Mouse (Mus musculus) layer of hippocampus, postnatal 10 days (tissue): ENCODE measurements around the gene Vamp3. TPM values are rescaled to one million over a fixed set of nuclear protein-coding genes. Genes with fewer than 3 reads are reported as not detected.

Experiments
- DNase-seq, 2 experiments: peaks; one replicate each; pipeline ENCODE4 v3.0.0; 2021; ENCODE audit warnings: low spot score in 2 of 2
- long read RNA-seq: library from polyadenylated mRNA; stranded (forward); transcript quantifications from one replicate; pipeline ENCODE4 v2.0.0, GENCODE M21; 2023
- total RNA-seq, 2 experiments: library from RNA; stranded (reverse); gene quantifications; 2 replicates each; pipeline ENCODE4 v1.2.3; 2021

The Vamp3 gene
- 10 to 100 TPM; 33.0 to 35.5 TPM for total RNA-seq
- long read RNA-seq, transcript Vamp3-201 (5 exons, 2,120 nt) = major isoform, 33 of 38 reads
- long read RNA-seq, partial matches to known transcripts = 0 of 38 reads
- long read RNA-seq, other reads (novel, unspliced or antisense) = 5 of 38 reads

GRCm38 (mm10) chr4:151057347-151058321 is at the start of gene Vamp3:
Gene Vamp3 (minus strand): TSS chr4:151057963.
- DNase-seq = peak; percentile 99

GRCm38 (mm10) chr4:151106468-151106867 is 48.7 kb upstream of the Vamp3 start:
- no peak for DNase-seq

- no peak for DNase-seq
Measured at GRCm38 (mm10) chr4:151105886-151106285, 48.1 kb upstream of the Vamp3 start.

- DNase-seq = no peak
Measured at GRCm38 (mm10) chr4:151104147-151104546, 46.4 kb upstream of the Vamp3 start.

- no peak for DNase-seq
Measured at GRCm38 (mm10) chr4:151103646-151104045, 45.9 kb upstream of the Vamp3 start.

GRCm38 (mm10) chr4:151097104-151097438 is 39.3 kb upstream of the Vamp3 start:
- no peak for DNase-seq

GRCm38 (mm10) chr4:151096334-151097103 is 38.8 kb upstream of the Vamp3 start:
- peak in 1 of 2 experiments; percentile 11 for DNase-seq

- peak in 1 of 2 experiments; percentile 51 for DNase-seq
Measured at GRCm38 (mm10) chr4:151095207-151095606, 37.4 kb upstream of the Vamp3 start.

GRCm38 (mm10) chr4:151089270-151089669 is 31.5 kb upstream of the Vamp3 start, which contains the start of gene Gm13090:
Gene Gm13090 (plus strand): TSS chr4:151089570.
- DNase-seq = no peak

- DNase-seq = no peak
Measured at GRCm38 (mm10) chr4:151088819-151089218, 31.1 kb upstream of the Vamp3 start.

- no peak for DNase-seq
Measured at GRCm38 (mm10) chr4:151087358-151087757, 29.6 kb upstream of the Vamp3 start.

GRCm38 (mm10) chr4:151083027-151083426 is 25.3 kb upstream of the Vamp3 start:
- DNase-seq = no peak

GRCm38 (mm10) chr4:151081977-151082376 is 24.2 kb upstream of the Vamp3 start:
- DNase-seq = no peak

GRCm38 (mm10) chr4:151081355-151081754 is 23.6 kb upstream of the Vamp3 start:
- DNase-seq = no peak

- DNase-seq = no peak
Measured at GRCm38 (mm10) chr4:151074817-151075216, 17.1 kb upstream of the Vamp3 start.

GRCm38 (mm10) chr4:151073108-151073744 is 15.5 kb upstream of the Vamp3 start:
- DNase-seq = peak; percentile 85 to 87

- no peak for DNase-seq
Measured at GRCm38 (mm10) chr4:151070962-151071361, 13.2 kb upstream of the Vamp3 start.

- no peak for DNase-seq
Measured at GRCm38 (mm10) chr4:151068751-151069150, 11.0 kb upstream of the Vamp3 start.

GRCm38 (mm10) chr4:151059566-151059965 is 1.8 kb upstream of the Vamp3 start:
- DNase-seq = no peak

- no peak for DNase-seq
Measured at GRCm38 (mm10) chr4:151058634-151059033, 871 bp upstream of the Vamp3 start.

- DNase-seq = no peak
Measured at GRCm38 (mm10) chr4:151051162-151051561, 6.6 kb downstream of the Vamp3 start.
